Mouse (Mus musculus): ENCODE data around the gene Lta.

Lta gene

DNA sequence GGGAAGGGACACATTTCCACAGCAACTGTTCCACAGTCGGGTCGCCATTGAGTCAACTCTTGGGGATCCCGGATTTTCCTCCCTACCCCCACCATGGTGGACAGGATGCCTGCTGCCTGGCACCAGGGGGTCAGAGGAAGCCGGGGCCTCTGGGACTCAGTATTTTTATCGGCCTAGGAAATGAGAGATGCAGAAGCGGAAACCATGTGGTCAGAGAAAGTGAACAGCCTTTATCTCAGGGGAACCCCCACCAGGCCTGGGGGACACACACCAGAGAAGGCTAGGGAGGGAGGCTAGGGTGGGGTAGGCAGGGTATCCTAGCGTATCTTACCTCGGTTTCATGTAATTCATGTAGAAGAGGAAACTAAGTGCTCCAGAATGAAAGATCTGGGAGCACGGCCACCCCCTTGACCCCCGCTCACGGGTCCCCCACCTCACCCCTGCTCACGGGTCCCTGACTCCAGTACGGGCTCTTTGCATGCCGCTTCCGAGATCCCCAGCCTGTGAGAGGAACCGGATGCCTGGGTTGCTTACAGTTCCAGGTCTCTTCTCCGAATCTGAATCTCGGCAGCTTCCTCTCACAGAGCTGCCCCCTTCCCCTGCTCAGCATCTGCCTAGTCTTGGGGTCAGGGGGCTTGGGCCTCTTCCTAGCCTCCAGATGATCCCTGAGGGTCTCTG lies 13.5 kb upstream of the Lta start:
- intact Hi-C loops (cut with DNase I): no loop called here

GRCm38 (mm10) chr17:35213071-35213470 lies 7.9 kb upstream of the Lta start:
- intact Hi-C loops (cut with DNase I): no loop called here

- intact Hi-C loops (cut with DNase I): no loop called here
These were observed 5.4 kb upstream of the Lta start for GRCm38 (mm10) chr17:35210593-35210992.

DNA sequence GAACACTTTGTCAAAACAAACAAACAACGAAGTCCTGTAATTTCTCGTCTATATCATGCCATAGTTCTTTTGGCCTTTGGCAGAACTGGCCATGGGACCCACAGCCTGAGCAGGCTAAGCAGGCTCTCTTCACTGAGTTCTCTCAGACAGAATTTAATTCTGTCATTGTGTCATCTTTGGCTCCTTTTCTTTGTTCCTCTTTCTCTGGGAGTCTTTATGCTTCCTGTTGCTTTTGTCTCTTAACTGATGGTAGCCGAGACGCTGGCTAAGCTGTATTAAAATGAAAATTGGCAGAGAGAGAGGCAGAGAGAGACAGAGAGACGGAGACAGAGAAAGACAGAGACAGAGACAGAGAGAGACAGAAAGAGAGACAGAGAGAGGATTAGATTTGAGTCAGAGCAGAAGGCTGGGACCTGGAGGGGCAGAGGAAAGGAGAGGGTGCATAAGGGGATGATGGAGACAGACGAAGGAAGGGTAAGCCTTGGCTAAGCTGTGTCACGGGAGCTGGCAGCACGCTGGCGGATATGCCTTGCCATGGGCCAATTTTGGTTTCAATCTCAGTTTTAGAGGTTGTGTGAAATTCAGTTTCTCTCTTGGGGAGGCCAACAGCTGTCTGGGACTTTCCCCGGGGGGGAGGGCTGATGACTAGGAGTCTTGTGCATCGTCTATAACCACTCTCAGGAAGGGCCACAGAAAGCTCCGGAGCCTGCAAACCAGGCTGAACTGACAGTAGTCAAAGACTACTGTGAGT lies 4.8 kb upstream of the Lta start:
- intact Hi-C loops (cut with DNase I): no loop called here

DNA sequence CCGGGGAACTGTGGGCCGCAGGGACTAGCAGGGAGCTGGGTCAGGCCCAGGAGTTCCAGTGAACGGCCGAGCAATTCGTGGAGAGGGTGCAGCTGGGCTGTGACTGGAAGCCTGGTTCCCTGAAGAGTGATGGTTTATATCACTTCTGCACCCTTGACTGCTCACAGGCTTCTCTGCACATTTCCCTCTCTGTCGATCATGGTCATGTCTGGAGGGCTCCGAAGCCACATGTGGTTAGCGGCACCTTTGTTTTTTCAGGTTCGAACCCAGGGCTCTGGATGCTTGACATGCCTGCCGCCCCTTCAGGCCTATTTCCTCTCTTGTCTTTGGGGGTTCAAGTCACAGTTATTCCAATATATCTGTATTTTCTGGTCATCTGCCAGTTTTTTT lies 224 bp upstream of the Lta start:
- intact Hi-C loops (cut with DNase I): no loop called here

- intact Hi-C loops (cut with DNase I): no loop called here
These were observed 2.7 kb downstream of the Lta start for GRCm38 (mm10) chr17:35202442-35202841.

DNA sequence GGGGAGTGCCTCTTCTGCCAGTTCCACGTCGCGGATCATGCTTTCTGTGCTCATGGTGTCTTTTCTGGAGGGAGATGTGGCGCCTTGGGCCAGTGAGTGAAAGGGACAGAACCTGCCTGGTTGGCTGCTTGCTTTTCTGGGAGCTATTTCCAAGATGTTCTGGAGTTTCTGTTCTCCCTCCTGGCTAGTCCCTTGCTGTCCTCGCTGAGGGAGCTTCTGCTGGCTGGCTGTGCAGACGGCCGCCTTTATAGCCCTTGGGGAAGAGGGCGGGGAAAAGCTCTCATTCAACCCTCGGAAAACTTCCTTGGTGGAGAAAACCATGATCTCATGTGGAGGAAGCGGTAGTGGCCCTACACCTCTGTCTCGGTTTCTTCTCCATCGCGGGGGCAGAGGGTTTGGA lies 3.4 kb downstream of the Lta start, which contains the start of gene Tnf:
Gene Tnf (minus strand): TSS at position 221 of the 400 bp plus-strand sequence.
- intact Hi-C loops (cut with DNase I): no loop called here

- intact Hi-C loops (cut with DNase I): no loop called here
These were observed 4.0 kb downstream of the Lta start for GRCm38 (mm10) chr17:35201128-35201527.

GRCm38 (mm10) chr17:35200398-35200797 lies 4.8 kb downstream of the Lta start:
- intact Hi-C loops (cut with DNase I): no loop called here

- intact Hi-C loops (cut with DNase I): loop anchor here (5.0 kb wide), 1 partner anchor 33 kb away; the partner anchor contains the start of gene Atp6v1g2
These were observed 6.2 kb downstream of the Lta start for GRCm38 (mm10) chr17:35198946-35199345.

DNA sequence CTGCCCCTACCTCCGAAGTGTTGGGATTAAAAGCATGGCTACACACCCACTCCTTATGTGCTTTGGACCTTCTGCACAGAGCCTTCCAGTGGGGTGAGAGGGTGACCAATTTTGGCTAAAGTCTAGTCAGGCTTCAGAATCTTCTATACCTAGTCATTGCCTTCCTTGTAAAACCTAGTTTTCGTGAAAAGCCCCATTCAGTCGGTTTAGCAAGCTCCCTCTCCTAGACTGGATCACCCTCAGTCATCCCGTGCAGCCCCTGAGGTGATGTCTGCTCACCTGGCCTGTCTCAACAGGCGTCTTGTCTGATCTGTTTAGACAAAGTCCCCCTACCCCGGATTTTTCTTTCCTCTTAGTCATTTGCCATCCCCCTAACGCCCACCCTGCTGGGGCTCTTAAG lies 7.1 kb downstream of the Lta start:
- intact Hi-C loops (cut with DNase I): loop anchor here (5.0 kb wide), 1 partner anchor 34 kb away; the partner anchor contains the start of gene Atp6v1g2

- intact Hi-C loops (cut with DNase I): loop anchor here (5.0 kb wide), 1 partner anchor 35 kb away; the partner anchor contains the start of gene Atp6v1g2
These were observed 8.0 kb downstream of the Lta start for GRCm38 (mm10) chr17:35197126-35197525.

- intact Hi-C loops (cut with DNase I): loop anchor here (5.0 kb wide), 1 partner anchor 36 kb away; the partner anchor contains the start of gene Atp6v1g2
These were observed 8.9 kb downstream of the Lta start for GRCm38 (mm10) chr17:35196321-35196641.

DNA sequence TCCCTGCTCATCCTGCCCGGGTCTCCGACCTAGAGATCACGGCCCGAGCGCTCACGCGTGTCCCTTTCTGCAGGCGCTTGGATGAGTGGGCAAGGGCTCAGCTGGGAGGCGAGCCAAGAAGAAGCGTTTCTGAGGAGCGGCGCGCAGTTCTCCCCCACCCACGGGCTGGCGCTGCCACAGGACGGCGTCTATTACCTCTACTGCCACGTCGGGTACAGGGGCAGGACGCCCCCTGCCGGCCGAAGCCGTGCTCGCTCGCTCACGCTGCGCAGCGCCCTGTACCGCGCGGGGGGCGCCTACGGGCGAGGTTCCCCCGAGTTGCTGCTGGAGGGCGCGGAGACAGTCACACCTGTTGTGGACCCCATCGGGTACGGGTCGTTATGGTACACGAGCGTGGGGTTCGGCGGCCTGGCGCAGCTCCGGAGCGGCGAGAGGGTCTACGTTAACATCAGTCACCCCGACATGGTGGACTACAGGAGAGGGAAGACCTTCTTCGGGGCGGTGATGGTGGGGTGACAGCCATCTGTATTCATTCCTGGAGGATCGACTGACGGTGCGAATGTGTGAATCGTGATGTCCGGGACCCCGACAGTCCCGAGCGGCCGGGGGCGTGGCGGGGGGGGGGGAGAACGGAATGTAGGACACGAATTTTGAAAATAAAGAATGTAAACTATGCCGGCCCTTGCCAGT lies 9.4 kb downstream of the Lta start:
- intact Hi-C loops (cut with DNase I): loop anchor here (5.0 kb wide), 1 partner anchor 37 kb away; the partner anchor contains the start of gene Atp6v1g2

DNA sequence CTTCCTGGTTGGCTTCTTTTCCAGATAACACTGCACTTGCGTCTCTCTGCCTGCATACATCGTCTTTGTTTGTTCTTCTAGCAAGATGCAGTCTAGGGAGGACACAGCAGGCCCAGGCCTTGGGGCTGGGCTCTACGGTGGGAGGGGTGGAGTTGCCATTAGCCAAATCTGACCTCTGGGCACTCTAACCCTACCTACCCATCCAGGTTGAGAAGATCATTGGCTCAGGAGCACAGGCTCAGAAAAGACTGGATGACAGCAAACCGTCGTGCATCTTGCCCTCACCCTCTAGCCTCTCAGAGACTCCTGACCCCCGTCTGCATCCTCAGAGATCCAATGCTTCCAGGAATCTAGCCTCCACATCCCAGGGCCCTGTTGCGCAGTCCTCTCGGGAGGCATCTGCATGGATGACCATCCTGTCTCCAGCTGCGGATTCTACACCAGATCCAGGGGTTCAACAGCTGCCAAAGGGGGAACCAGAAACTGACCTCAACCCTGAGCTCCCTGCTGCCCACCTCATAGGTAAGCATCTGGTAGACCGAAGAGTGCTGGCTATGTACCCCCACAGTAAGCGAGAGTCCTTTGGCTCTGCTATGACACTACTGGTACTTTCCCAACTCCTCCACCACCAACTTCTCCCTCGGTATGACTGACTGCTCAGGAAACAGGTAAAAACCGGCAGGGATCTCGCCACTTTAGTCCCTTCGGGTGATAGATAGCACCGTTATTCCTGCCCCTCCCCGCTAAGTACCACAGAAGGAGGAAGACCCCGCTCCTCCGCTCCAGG lies 10.1 kb downstream of the Lta start:
- intact Hi-C loops (cut with DNase I): loop anchor here (5.0 kb wide), 1 partner anchor 37 kb away; the partner anchor contains the start of gene Atp6v1g2

DNA sequence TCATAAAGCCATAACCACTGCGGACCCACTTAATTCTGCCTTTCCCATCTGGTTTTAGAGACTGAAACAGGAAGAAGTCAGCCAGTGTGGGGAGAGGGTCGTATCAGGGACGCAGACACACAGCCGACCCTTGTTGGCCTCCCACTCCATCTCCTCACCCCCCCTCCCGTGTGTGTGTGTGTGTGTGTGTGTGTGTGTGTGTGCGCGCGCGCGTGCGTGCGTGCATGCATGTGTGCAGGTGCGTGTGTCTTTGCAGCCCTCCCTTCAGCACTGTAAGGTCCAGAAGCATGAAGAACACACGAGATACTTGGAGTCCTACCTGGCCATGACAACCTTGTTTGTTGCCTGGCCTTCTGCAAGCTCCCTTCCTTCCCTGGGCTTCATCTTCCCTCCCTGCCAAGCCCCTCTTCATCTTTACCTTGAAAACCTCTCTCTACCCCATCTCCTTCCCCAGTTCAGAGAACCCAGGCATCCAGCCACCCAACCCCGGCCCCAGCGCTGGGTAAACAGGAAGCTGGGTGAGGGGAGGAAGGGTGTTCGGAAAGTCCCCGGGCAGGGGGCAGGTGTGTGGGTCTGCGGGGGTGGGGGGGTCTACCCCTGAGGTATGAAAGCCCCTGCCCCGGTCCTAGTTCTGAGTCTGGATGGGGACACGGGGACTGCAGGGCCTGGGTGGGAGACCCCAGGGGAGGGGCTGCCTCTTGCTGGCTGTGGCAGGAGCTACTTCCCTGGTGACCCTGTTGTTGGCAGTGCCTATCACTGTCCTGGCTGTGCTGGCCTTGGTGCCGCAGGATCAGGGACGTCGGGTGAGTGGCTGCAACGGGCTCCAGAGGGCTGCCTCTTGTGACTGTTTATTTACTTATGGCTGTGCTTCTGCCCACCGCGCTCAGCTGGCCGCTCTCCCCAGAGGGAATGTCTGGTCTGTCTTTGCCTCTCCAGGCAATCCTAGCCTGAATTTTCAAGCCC lies 11.0 kb downstream of the Lta start, which contains the start of gene Ltb:
Gene Ltb (plus strand): TSS at position 559 of the 963 bp plus-strand sequence.
- intact Hi-C loops (cut with DNase I): no loop called here

DNA sequence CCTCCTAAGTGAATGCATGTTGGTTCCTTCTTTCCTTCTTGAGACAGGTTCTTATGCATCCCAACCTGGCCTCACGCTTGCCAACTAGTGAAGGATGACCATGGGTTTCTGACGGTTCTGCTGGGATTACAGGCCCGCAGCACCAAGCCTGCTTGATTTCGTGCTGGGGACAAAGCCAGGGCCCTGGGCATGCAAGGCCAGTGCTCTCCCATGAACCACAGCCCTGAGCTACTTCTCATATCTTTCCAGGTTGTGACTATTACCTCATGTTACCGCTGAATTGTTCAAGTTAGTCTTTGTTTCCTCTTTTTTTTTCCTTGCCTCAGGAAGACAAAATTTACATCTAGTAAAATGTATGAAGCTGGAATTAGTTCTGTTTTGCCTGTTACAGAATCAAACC lies 12.2 kb downstream of the Lta start:
- intact Hi-C loops (cut with DNase I): no loop called here

DNA sequence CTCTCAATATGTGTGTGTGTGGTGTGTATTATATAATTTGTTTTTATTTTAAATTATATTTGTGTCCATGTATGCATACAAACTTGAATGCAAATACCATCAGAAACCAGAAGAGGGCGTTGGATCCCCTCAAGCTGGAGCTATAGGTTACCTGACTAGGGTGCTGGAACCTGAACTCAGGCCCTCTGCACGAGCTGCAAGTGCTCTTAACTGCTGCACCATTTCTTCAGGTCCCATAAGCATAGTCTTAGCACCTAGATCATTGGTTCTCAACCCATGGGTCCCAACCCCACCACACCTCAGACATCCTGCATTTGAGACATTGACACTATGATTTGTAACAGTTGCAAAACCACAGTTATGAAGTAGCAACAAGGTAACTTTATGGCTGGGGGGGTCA lies 13.4 kb downstream of the Lta start:
- intact Hi-C loops (cut with DNase I): no loop called here

- intact Hi-C loops (cut with DNase I): no loop called here
These were observed 15.1 kb downstream of the Lta start for GRCm38 (mm10) chr17:35190096-35190495.

- intact Hi-C loops (cut with DNase I): no loop called here
These were observed 16.0 kb downstream of the Lta start for GRCm38 (mm10) chr17:35189186-35189585.
